Mouse (Mus musculus): ENCODE results near the gene Mia.

- TF ChIP-seq CTCF (IDR thresholded peaks at IDR 0.05; ENCODE audit: insufficient read depth, low read length) (no peak), POLR2A (IDR thresholded peaks at IDR 0.05; ENCODE audit: borderline replicate concordance, extremely low read depth, low read depth, low read length) (no peak)
Observed at GRCm38 (mm10) chr7:27212626-27213025, 31.7 kb upstream of the Mia start.
